Mouse (Mus musculus) limb, embryonic 10.5 days (tissue): ENCODE measurements around the gene Zscan10. TPM values are rescaled to one million over a fixed set of nuclear protein-coding genes. Genes with fewer than 3 reads are reported as not detected.

Experiments used
- DNase-seq: peaks from one replicate; pipeline ENCODE4 v3.0.0-alpha.2; 2017; ENCODE audit warnings: low spot score
- H3K27ac ChIP-seq: fragments of 300-500 bp; sonication (generic); 2 replicates; pipeline ENCODE4 v1.5.1; 2016; ENCODE audit warnings: mild to moderate bottlenecking
- H3K27me3 ChIP-seq: fragments of 300-500 bp; sonication (generic); 2 replicates; pipeline ENCODE4 v1.6.1; 2016; ENCODE audit warnings: low read depth, mild to moderate bottlenecking; ENCODE audit not compliant: poor library complexity, severe bottlenecking
- H3K36me3 ChIP-seq: fragments of 300-500 bp; sonication (generic); 2 replicates; pipeline ENCODE4 v1.6.1; 2016; ENCODE audit warnings: mild to moderate bottlenecking, moderate library complexity
- H3K4me1 ChIP-seq: fragments of 300-500 bp; sonication (generic); 2 replicates; pipeline ENCODE4 v1.6.1; 2016
- H3K4me3 ChIP-seq: fragments of 300-500 bp; sonication (generic); 2 replicates; pipeline ENCODE4 v1.5.1; 2016; ENCODE audit warnings: mild to moderate bottlenecking, moderate library complexity
- H3K9me3 ChIP-seq: fragments of 300-500 bp; sonication (generic); replicated peaks from 2 replicates; pipeline ENCODE4 v1.6.1; 2016; ENCODE audit warnings: mild to moderate bottlenecking
- WGBS: fragments of 180-500 bp; shearing (Covaris S2); methylation state at CpG from one replicate; pipeline ENCODE4 v1.1.7; 2016; 5-methylcytosine and 5-hydroxymethylcytosine counted together
- polyA plus RNA-seq: library from polyadenylated mRNA; unstranded; fragments of >200 nt; fragmentation: Nextera tagmentation; extraction: Ambion mirVana; gene quantifications from 2 replicates; pipeline ENCODE4 v1.2.1, GENCODE M21; 2016

Gene Zscan10
- polyA plus RNA-seq, 1 experiment from 2014 or later = 0.35 TPM

DNA sequence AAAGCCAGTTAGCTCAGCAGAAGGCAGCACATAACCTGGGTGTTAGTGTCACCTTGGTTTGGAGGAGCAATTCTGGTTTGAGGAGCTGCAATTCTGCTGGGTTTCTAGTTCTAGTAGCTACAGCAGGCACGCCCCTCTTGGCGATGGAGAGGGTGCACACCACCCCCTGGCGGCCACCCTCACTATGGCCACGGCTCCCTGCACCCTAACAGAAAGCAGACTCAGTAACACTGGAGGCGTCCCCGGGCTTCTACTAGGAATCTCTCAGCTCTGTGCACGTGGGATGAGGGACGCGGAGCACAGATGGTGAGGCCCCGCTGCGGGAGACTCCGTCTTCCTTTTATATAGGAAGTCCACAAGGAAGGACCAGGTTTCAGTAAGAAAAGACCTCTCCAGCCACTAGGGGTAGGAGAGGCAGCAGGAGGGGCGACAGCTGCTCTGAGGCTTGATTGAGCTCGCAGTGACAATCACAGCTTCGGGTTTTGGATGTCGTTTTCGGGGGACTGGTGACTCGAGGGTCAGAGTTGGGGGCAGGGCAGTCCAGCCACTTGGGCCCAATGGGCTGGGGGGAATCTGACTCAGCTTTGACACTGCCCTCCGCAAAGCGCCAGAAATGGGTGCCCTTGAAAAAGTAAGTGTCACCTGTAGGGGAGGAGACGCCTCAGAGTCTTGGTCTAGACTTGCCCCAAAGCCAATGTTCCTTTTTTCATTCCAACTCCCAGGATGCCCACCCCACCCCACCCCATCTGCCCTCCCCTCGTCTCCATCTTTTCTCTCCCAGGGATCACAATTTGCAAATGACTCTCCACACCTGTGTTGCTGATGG lies 29.8 kb downstream of the Zscan10 start:
- H3K27me3 ChIP-seq = peaks cover 12% of the 10 kb centered on the region
- DNase-seq = peak; percentile 87
- H3K4me3 ChIP-seq = peak overlapping the region; percentile 36
- H3K4me1 ChIP-seq = peaks cover 9% of the 10 kb centered on the region
- no peak overlapping the region for H3K27ac ChIP-seq
- H3K9me3 ChIP-seq = no peaks in the 10 kb centered on the region
- WGBS = 18% methylated on average over 22 of the region's 22 CpGs
- no peaks in the 10 kb centered on the region for H3K36me3 ChIP-seq

GRCm38 (mm10) chr17:23631241-23631640 lies 30.6 kb downstream of the Zscan10 start:
- H3K4me1 ChIP-seq = peaks cover 9% of the 10 kb centered on the region
- 80% methylated on average over 8 of the region's 8 CpGs for WGBS
- no peaks in the 10 kb centered on the region for H3K36me3 ChIP-seq
- no peak overlapping the region for H3K27ac ChIP-seq
- H3K4me3 ChIP-seq = no peak overlapping the region
- no peaks in the 10 kb centered on the region for H3K9me3 ChIP-seq
- peaks cover 12% of the 10 kb centered on the region for H3K27me3 ChIP-seq
- no peak for DNase-seq

GRCm38 (mm10) chr17:23644613-23645495 lies 44.2 kb downstream of the Zscan10 start, which contains the start of gene Mmp25:
Gene Mmp25, minus strand, starts transcription at chr17:23645277.
- Histone ChIP-seq H3K4me1 (peaks cover 13% of the 10 kb centered on the region), H3K27me3 (peaks cover 49% of the 10 kb centered on the region), H3K27ac (peak within 1 kb of the TSS; percentile 77), H3K9me3 (no peaks in the 10 kb centered on the region), H3K4me3 (peak within 1 kb of the TSS; percentile 60), H3K36me3 (no peaks in the 10 kb centered on the region)
- under 1% methylated on average over 58 of the region's 58 CpGs for WGBS
- DNase-seq = peak; percentile 69

GRCm38 (mm10) chr17:23645894-23646293 lies 45.2 kb downstream of the Zscan10 start:
- 36% methylated on average over 10 of the region's 10 CpGs for WGBS
- DNase-seq = no peak
- Histone ChIP-seq H3K9me3 (no peaks in the 10 kb centered on the region), H3K27me3 (peaks cover 49% of the 10 kb centered on the region), H3K27ac (no peak overlapping the region), H3K4me1 (peaks cover 13% of the 10 kb centered on the region), H3K4me3 (no peak overlapping the region), H3K36me3 (no peaks in the 10 kb centered on the region)

GRCm38 (mm10) chr17:23651363-23651762 lies 50.7 kb downstream of the Zscan10 start:
- Histone ChIP-seq H3K9me3 (no peaks in the 10 kb centered on the region), H3K4me1 (no peaks in the 10 kb centered on the region), H3K27ac (no peak overlapping the region), H3K27me3 (peaks cover 10% of the 10 kb centered on the region; the same call in 1 of the 2 replicates), H3K4me3 (no peak overlapping the region), H3K36me3 (no peaks in the 10 kb centered on the region)
- 84% methylated on average over 6 of the region's 6 CpGs for WGBS
- DNase-seq = no peak

DNA sequence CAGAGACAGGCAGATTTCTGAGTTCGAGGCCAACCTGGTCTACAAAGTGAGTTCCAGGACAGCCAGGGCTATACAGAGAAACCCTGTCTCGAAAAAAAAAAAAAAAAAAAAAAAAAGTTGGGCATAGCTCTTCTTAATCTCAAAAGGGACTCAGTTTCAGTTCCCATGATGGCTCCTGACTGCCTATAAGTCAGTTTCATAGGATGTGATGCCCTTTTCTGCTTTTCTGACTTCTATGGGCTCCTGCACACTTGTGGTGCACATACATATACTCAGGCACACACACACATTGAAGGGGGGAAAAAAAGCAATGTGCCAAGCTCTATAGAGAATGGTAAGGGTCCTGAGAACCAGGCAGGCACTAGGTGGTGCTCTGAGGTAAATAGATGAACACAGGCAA lies 52.7 kb downstream of the Zscan10 start:
- Histone ChIP-seq H3K9me3 (no peaks in the 10 kb centered on the region), H3K4me1 (no peaks in the 10 kb centered on the region), H3K36me3 (no peaks in the 10 kb centered on the region), H3K27ac (no peak overlapping the region), H3K4me3 (no peak overlapping the region), H3K27me3 (no peaks in the 10 kb centered on the region; the same call in 1 of the 2 replicates)
- WGBS = 82% methylated on average over 2 of the region's 2 CpGs
- DNase-seq = no peak

DNA sequence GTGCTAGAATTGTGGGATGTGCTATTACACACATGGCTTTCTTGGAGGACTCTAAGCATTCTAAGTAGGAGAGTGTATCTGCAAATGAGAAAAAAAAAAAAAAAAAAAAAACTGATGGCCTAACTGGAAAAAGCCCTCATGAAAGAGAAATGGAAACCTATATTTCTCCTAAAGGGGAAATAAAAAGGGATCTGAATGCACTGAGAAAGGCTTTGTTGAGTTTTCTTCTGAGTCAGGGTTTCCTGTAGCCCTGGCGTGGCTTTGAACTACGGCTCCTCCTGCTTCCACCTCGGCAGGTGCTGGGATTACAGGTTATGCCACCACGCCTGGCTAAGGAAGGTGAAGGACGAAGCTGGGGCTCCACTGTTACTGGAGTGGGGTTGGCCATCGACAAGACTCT lies 53.3 kb downstream of the Zscan10 start:
- H3K4me3 ChIP-seq = no peak overlapping the region
- no peak overlapping the region for H3K27ac ChIP-seq
- no peaks in the 10 kb centered on the region for H3K4me1 ChIP-seq
- 52% methylated on average over 6 of the region's 6 CpGs for WGBS
- H3K27me3 ChIP-seq = peaks cover 3% of the 10 kb centered on the region; the same call in 1 of the 2 replicates
- H3K36me3 ChIP-seq = no peaks in the 10 kb centered on the region
- no peaks in the 10 kb centered on the region for H3K9me3 ChIP-seq
- DNase-seq = no peak

GRCm38 (mm10) chr17:23654410-23654809 lies 53.8 kb downstream of the Zscan10 start:
- 65% methylated on average over 2 of the region's 2 CpGs for WGBS
- no peak for DNase-seq
- H3K36me3 ChIP-seq = no peaks in the 10 kb centered on the region
- H3K27ac ChIP-seq = no peak overlapping the region
- no peaks in the 10 kb centered on the region for H3K9me3 ChIP-seq
- no peak overlapping the region for H3K4me3 ChIP-seq
- H3K4me1 ChIP-seq = no peaks in the 10 kb centered on the region
- H3K27me3 ChIP-seq = peaks cover 7% of the 10 kb centered on the region

DNA sequence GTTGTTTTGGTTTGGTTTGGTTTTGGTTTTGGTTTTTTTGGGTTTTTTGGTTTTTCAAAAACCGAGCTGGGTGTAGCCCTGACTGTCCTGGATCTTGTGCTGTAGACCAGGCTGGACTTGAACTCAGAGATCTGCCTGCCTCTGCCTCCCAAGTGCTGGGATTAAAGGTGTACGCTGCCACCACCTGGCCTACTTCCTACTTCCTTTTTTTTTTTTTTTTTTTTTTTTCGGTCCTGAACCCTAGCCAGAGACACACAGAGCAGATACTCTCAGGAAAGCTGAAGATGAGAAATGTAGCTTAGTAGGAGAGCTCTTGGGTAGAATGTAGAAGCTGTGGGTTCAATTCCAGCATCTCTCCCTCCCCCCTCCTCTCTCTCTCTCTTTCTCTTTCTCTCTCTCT lies 57.8 kb downstream of the Zscan10 start:
- peaks cover 48% of the 10 kb centered on the region for H3K27me3 ChIP-seq

DNA sequence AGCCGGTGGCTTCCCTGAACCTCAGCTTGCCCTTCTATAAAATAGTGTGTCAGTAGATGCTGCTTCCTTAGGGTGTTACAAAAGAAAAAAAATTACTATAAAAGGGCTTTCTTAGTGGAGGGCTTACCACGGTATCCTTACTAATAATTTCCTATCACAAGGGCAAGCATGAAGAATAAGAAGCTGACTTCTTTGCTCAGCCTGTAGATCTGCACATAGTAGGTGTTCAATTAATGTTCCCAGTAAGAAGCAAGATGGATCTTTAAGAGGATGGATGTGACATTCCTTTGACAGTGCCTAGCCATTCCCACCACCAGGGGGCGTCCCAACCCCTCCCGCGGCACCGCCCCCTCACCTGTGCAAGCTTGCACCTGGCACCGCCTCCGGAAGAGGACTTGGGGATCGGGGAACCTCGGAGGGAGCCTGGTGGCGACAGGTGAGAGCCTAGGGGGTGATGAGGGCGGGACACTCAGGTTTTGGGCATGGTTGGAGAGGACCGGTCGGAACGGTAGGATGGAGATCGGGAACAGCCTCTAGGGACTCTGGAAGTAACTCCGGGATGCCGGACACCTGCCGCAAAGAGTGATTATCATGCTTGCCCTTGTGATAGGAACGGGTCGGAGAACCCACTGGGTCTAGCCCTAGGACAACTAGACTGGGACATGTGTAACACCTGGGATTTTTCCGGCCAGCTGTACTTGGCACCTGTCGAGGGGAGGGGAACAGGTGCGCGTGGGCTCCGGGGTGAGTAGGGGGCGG lies 59.6 kb downstream of the Zscan10 start, which contains the start of gene Bicdl2:
Bicdl2 (plus strand) TSS at position 390 of the 759 bp plus-strand sequence.
- DNase-seq = peak; percentile 68
- peaks cover 18% of the 10 kb centered on the region for H3K4me1 ChIP-seq
- 4% methylated on average over 27 of the region's 27 CpGs for WGBS
- no peaks in the 10 kb centered on the region for H3K36me3 ChIP-seq
- peaks cover 52% of the 10 kb centered on the region for H3K27me3 ChIP-seq
- no peaks in the 10 kb centered on the region for H3K9me3 ChIP-seq
- H3K27ac ChIP-seq = no peak within 1 kb of the TSS
- peak within 1 kb of the TSS; percentile 6; the same call in 1 of the 2 replicates for H3K4me3 ChIP-seq

More for the DNA sequence above, 57.8 kb downstream of the Zscan10 start:
- peaks cover 8% of the 10 kb centered on the region for H3K4me1 ChIP-seq
- no peak overlapping the region for H3K27ac ChIP-seq
- no peak overlapping the region for H3K4me3 ChIP-seq
- DNase-seq = no peak
- H3K9me3 ChIP-seq = no peaks in the 10 kb centered on the region
- WGBS = 77% methylated on average over 3 of the region's 3 CpGs
- H3K36me3 ChIP-seq = no peaks in the 10 kb centered on the region
